Mouse (Mus musculus) kidney, postnatal 36 days (tissue): Measurements from ENCODE around the gene Tlk1.

Experiments used
- DNase-seq, 2 experiments: peaks; one replicate each; pipeline ENCODE4 v3.0.0; 2021 to 2022; ENCODE audit warnings: mixed read lengths in 2 of 2

Gene Tlk1

DNA sequence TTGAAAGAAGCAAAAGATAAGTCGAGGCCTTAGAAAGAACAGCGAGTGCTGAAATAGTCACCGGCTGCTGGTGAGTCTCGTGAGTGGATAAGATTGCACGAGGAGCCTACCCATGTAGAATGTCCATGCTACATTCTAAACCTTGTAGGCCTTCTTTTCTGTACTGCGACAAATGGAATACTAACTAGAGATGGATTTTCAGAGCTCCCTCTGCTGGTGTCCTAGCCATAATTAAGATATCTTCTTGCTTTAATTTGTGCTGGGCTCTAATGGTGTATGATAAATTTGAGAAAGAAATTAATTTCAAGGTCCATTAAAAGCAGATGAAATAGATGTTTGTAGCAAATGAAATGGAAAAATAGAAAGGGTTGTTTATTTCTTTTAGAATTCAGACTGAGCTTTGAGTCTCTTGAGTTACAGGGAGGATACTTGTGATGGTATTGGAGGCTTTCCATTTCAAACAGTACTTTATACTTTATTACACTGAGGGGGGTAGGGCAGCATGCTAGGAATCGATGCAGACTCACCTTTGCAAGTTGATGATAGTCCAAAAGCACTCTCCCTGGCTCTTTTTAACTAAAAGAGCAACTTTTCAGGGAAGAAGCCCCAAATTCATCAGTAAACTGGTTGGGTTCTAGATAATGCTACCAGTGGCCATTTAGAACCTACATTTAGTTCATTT, 151.9 kb downstream of the Tlk1 start:
- peak; percentile 36 to 49 for DNase-seq

DNA sequence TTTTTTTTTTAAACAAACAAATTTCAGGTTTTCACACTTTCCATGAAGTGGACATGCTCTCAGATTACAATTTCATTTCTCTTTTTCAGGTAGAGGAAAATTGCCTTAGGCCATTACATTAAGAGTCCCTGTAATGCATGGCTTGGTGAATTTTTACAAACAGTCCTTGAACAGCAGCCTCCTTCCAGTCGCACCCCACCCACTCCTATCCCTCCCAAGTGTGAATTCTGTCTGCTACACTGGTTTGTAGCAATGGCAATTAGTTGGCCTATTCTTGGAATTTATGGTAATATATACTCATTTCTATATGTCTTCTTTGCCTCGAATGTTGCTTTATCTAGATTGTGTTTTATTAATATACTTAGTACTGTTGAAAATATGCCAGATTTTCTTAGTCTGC, 153.1 kb downstream of the Tlk1 start:
- DNase-seq = no peak

DNA sequence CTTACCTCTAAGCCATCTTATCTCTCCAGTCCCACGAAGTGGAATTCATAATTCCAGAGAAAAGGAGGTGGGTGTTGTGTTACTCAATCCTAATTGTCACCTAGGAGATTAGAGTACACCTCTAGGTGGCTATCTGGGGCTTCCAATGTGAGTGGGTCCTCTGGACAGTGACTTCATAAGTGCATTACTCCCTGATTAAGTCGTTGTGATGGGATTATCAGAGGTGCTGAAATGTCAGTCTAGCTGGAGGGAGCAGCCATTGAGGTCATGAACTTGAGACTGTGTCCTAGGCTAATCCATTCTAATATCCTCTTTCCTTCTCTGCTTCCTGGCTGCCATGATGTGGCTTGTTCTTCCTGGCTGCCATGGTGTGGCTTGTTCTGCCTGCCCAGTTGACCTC, 155.6 kb downstream of the Tlk1 start:
- no peak for DNase-seq

DNA sequence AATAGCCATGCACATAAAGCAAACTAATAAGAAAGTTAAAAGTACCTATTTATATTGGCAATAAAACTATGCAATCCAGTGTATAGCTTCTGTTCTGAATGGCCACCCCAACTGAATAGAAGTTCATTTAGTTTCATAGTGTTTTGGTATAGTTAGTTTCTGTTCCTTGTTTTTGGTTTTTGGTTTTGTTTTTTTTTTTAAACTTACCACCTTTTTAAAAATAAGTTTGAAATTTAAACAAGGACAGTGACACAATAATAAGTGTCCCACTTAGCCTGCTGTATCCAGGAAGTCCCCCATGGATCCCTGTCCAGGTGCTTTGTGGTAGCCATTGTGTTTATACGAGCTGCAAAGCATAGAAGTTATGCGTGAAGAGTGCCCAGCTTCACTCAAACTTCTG, 156.3 kb downstream of the Tlk1 start:
- no peak for DNase-seq

DNA sequence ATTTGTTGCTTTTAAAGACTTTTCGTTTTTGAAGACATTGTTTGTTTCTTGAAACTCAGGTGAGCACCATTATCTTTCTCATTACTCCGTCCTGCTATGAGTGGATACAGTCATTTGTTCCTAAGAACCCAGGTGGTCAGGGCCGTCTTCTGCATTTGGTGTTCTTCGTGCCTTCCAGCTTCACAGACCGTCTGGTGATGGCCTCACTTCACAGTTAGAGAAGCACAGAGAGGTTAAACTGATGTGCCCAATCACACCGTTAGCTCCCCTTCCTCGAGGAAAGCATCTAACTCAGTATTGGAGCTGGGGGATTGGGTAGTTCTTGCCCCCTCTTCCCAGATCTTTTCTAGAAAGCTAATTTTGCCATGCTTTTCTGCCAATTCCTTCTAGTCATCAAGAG, 158.5 kb downstream of the Tlk1 start:
- no peak for DNase-seq

DNA sequence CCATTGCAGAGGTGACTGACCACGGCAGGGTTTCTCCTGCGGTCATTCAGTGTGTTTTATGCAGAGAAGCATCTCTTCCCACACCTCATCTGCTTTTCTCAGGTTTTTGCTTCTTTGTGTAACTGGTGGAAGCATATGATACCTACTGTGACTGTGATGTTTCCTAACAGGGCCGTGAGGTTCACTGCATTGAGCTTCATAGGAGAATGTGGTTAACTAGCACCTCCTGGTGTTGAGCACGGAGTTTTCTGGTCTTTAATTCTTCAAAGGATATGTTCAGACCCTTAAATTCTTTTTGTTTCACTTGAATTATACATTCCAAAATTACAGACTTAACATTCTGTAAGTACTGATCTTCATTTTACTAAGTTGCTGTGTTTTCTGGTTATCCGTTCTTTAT, 161.8 kb downstream of the Tlk1 start:
- no peak for DNase-seq
